Mouse (Mus musculus): ENCODE data around the gene Maneal. TPM values are rescaled to one million over a fixed set of nuclear protein-coding genes. Genes with fewer than 3 reads are reported as not detected.

Gene Maneal
- total and polyA plus RNA-seq, 3 experiments: 0.08 TPM; not detected in 2

- DNase-seq (ENCODE audit: low read depth, low spot score): no peak
- Histone ChIP-seq H3K27me3 (ENCODE audit: control insufficient read depth in 1 of 2, insufficient read depth in 2 of 2, low read length in 2 of 2) (no peaks in the 10 kb centered on the region), H3K4me1 (ENCODE audit: control insufficient read depth in 1 of 2, insufficient read depth in 2 of 2, low read length in 2 of 2) (no peaks in the 10 kb centered on the region), H3K4me3 (ENCODE audit: control insufficient read depth in 1 of 2, insufficient read depth in 1 of 2, low read depth in 2 of 2, low read length in 2 of 2) (no peak overlapping the region), H3K79me2 (ENCODE audit: control insufficient read depth, insufficient read depth, low read length, poor library complexity) (no peaks in the 10 kb centered on the region), H3K36me3 (ENCODE audit: control insufficient read depth in 1 of 2, insufficient read depth in 2 of 2, low read length in 2 of 2) (peaks cover 0 to 11% of the 10 kb centered on the region in 2 experiments; a peak in 2 of 4 replicates), H3K9ac (ENCODE audit: control insufficient read depth, low read depth, low read length, poor library complexity, severe bottlenecking) (no peak overlapping the region), H3K27ac (ENCODE audit: control insufficient read depth, low read depth, low read length) (no peak overlapping the region), H3K9me3 (replicated peaks; ENCODE audit: insufficient read depth, low read length) (no peaks in the 10 kb centered on the region)
- TF ChIP-seq TBP (IDR thresholded peaks at IDR 0.05; ENCODE audit: low read depth, low read length) (no peak), SMC3 (IDR thresholded peaks at IDR 0.05; ENCODE audit: low read depth, low read length) (no peak), ELF1 (IDR thresholded peaks at IDR 0.05; ENCODE audit: low read depth, low read length) (no peak), NRF1 (IDR thresholded peaks at IDR 0.05; ENCODE audit: insufficient read depth, low read depth, low read length, poor library complexity, severe bottlenecking) (no peak), TAL1 (IDR thresholded peaks at IDR 0.05; ENCODE audit: low read length) (no peak), JUND (IDR thresholded peaks at IDR 0.05; ENCODE audit: low read depth, low read length) (no peak), MAZ (IDR thresholded peaks at IDR 0.05; ENCODE audit: low read depth, low read length) (no peak), E2F4 (IDR thresholded peaks at IDR 0.05; ENCODE audit: borderline replicate concordance, low read depth, low read length) (no peak), MAFK (IDR thresholded peaks at IDR 0.05; ENCODE audit: borderline replicate concordance, low read depth, low read length) (no peak), RAD21 (IDR thresholded peaks at IDR 0.05; ENCODE audit: low read depth, low read length) (no peak)
Observed at GRCm38 (mm10) chr4:124829671-124830070, 32.3 kb downstream of the Maneal start.

DNA sequence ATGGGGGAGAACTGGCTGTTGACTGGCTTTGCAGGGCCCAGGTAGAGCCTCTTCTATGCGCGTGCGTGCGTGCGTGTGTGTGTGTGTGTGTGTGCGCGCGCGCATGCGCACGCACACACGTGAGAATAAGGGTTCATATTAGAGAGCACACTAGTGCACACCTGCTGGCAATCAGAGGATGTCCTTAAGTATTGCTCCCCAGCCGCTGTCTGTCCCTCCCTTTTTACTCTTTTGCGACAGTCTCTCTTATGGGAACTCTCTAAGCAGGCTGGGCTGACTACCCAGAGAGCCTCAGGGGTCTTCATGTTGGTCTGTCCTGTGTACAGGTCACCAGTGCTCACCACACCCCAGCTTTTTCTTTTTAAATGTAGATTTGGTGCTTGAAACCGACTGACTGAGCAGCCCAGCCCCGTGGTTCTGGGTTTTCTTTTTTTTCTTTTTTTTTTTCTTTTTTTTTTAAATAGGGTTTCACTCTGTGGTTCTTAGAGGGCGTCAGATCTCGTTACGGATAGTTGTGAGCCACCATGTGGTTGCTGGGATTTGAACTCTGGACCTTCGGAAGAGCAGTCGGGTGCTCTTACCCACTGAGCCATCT lies 36.5 kb downstream of the Maneal start:
- H3K9me3 ChIP-seq (replicated peaks; ENCODE audit: insufficient read depth, low read length): no peaks in the 10 kb centered on the region
- no peaks in the 10 kb centered on the region for H3K79me2 ChIP-seq (ENCODE audit: control insufficient read depth, insufficient read depth, low read length, poor library complexity)
- no peak overlapping the region for H3K4me3 ChIP-seq (ENCODE audit: control insufficient read depth in 1 of 2, insufficient read depth in 1 of 2, low read depth in 2 of 2, low read length in 2 of 2)
- peaks cover 0 to 10% of the 10 kb centered on the region in 2 experiments; a peak in 2 of 4 replicates for H3K36me3 ChIP-seq (ENCODE audit: control insufficient read depth in 1 of 2, insufficient read depth in 2 of 2, low read length in 2 of 2)
- TF ChIP-seq CHD2 (IDR thresholded peaks at IDR 0.05; ENCODE audit: low read length): no peak
- no peak for TF ChIP-seq ZNF384 (IDR thresholded peaks at IDR 0.05; ENCODE audit: low read depth, low read length)
- no peak for TF ChIP-seq EP300 (IDR thresholded peaks at IDR 0.05; ENCODE audit: low read depth in 1 of 2, low read length in 2 of 2)
- no peak for TF ChIP-seq BHLHE40 (IDR thresholded peaks at IDR 0.05; ENCODE audit: borderline replicate concordance, low read depth, low read length)
- TF ChIP-seq NELFE (IDR thresholded peaks at IDR 0.05; ENCODE audit: low read depth, low read length): no peak
- no peak for TF ChIP-seq MYC (IDR thresholded peaks at IDR 0.05; ENCODE audit: low read depth, low read length)
- TF ChIP-seq ZMIZ1 (IDR thresholded peaks at IDR 0.05; ENCODE audit: low read depth, low read length): no peak
- TF ChIP-seq MAX (IDR thresholded peaks at IDR 0.05; ENCODE audit: low read length): no peak
- no peak for TF ChIP-seq MXI1 (IDR thresholded peaks at IDR 0.05; ENCODE audit: low read depth, low read length)
- no peak for TF ChIP-seq GATA1 (IDR thresholded peaks at IDR 0.05; ENCODE audit: low read depth, low read length)
- no peak for TF ChIP-seq E2F4 (IDR thresholded peaks at IDR 0.05; ENCODE audit: borderline replicate concordance, low read depth, low read length)
- no peak for TF ChIP-seq POLR2AphosphoS2 (IDR thresholded peaks at IDR 0.05; ENCODE audit: low read length)
- TF ChIP-seq ZC3H11A (IDR thresholded peaks at IDR 0.05; ENCODE audit: low read depth, low read length): no peak
- no peak for TF ChIP-seq JUND (IDR thresholded peaks at IDR 0.05; ENCODE audit: low read depth, low read length)
- TF ChIP-seq TAL1 (IDR thresholded peaks at IDR 0.05; ENCODE audit: low read length): no peak
- no peak for TF ChIP-seq NRF1 (IDR thresholded peaks at IDR 0.05; ENCODE audit: insufficient read depth, low read depth, low read length, poor library complexity, severe bottlenecking)
- no peak for TF ChIP-seq POLR2AphosphoS5 (IDR thresholded peaks at IDR 0.05; ENCODE audit: borderline replicate concordance, low read depth, low read length)
- TF ChIP-seq MAZ (IDR thresholded peaks at IDR 0.05; ENCODE audit: low read depth, low read length): no peak
- no peak for TF ChIP-seq GABPA (IDR thresholded peaks at IDR 0.05; ENCODE audit: low read depth, low read length)
- no peak for TF ChIP-seq ZKSCAN1 (IDR thresholded peaks at IDR 0.05; ENCODE audit: low read depth, low read length)
- no peak overlapping the region for H3K27ac ChIP-seq (ENCODE audit: control insufficient read depth, low read depth, low read length)
- no peaks in the 10 kb centered on the region for H3K4me1 ChIP-seq (ENCODE audit: control insufficient read depth in 1 of 2, insufficient read depth in 2 of 2, low read length in 2 of 2)
- H3K9ac ChIP-seq (ENCODE audit: control insufficient read depth, low read depth, low read length, poor library complexity, severe bottlenecking): no peak overlapping the region
- no peaks in the 10 kb centered on the region for H3K27me3 ChIP-seq (ENCODE audit: control insufficient read depth in 1 of 2, insufficient read depth in 2 of 2, low read length in 2 of 2)
- DNase-seq (ENCODE audit: low read depth, low spot score): no peak

Data from MEL (cell line).